Mouse (Mus musculus) thymus, postnatal 0 days (tissue): ENCODE data around the gene Racgap1. TPM values are rescaled to one million over a fixed set of nuclear protein-coding genes. Genes with fewer than 3 reads are reported as not detected.
A peak's percentile ranks its signal among the peaks of the same experiment; 100 is the strongest.

Experiments
- DNase-seq: peaks from one replicate; pipeline ENCODE4 v3.0.0-alpha.2; 2015; ENCODE audit warnings: low spot score
- polyA plus RNA-seq: library from polyadenylated mRNA; unstranded; fragments of >200 nt; fragmentation: Nextera tagmentation; extraction: Ambion mirVana; gene quantifications from 2 replicates; pipeline ENCODE4 v1.2.1, GENCODE M21; 2015

Racgap1 gene
- polyA plus RNA-seq, 1 experiment from 2014 or later = 132 TPM

DNA sequence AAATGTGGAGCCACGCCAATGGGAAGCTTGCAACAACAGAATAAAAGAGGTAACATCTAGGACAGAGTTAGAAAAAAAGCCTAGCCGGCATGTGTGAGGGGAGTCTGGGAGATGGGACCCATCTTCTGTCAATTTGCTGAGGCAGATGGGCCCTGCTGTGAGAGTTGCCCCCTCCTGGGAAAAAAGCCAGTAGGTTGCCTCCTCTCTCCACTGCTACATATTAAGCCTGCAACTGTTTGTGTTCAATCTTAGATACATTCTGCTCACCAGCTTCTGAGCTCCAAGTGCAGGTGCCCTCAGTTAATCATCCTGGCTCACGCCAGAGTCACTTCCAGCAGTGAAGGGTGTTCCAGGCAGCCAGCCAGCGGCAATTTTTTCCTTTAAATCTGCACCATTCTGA lies 31.6 kb downstream of the Racgap1 start:
- no peak for DNase-seq

- no peak for DNase-seq
These were observed 32.9 kb downstream of the Racgap1 start for GRCm38 (mm10) chr15:99618595-99618994.

GRCm38 (mm10) chr15:99615246-99615645 lies 36.2 kb downstream of the Racgap1 start:
- DNase-seq = no peak

DNA sequence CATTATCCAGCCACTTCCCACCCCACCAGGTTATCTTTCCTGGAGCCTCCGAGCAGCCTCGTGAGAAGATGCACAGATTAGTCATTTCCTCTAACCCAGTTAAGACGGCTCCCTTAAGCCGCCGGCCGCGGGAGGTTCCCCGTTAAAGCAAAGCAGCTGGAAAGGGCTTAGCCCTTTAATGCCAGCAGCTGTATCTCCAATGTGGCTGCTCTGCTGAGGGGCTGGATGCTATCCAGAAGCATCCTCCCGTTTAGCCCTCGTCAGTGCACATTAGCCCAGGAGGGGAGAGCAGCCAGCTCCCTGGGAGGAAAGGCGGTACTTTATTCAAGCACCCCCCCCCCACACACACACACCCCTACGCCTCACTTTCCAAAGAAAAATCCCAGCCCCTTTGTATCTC lies 36.7 kb downstream of the Racgap1 start:
- no peak for DNase-seq

DNA sequence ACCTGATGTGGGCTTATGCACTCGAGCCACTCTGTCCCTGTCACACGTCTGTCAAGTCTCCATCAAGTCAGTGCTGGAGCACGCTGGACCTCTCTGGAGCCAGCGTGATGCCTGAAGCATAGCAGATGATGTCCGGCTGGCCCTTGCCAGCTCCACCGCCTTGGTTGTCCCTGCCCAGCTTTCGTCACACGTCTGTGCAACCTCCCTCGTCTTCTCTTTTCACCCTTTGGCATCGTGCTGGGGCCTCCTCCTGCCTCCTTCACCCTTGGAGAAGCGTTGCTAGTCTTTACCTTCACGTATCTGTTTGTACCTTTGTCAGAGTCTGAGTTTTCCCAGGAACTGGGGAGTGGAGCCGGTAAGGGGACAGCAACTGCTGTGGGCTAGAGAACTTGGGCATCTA lies 37.2 kb downstream of the Racgap1 start:
- DNase-seq = no peak

- DNase-seq = no peak
These were observed 39.9 kb downstream of the Racgap1 start for GRCm38 (mm10) chr15:99611563-99611962.

GRCm38 (mm10) chr15:99608382-99609125 lies 42.9 kb downstream of the Racgap1 start:
- DNase-seq = no peak

DNA sequence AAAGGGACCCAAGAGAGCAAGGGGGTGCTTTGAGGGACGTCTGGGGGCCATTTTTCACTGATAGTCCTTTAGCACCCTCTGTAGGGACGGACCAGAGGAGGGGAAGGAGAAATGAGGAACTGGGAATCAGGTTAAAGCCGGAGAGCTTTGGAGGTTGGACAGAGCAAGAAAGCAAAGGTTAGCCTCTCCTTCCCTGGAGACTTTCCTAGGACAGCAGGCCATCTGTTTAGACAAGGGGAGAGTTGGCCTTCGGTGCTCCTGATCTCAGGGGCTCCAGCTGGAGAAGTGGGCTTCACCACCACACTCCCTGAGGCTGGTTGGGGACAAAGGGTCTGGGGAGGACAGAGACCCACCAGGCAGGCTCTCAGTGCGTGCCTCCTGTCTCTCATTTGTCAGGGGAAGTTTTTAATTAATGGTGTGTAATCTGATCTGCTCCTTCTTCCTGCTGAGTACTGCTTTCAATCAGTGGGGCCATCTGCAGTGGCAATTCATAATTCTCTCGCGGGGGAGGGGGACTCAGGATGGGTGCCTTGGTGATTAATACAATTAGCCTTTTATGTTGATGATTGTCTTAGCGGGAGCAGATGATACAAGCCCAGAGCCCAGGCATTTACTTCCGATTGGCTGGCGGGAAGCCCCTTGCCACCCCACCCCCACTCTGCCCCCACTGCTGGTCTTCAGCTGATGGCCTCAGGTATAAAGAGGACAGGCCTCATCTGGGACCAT lies 43.9 kb downstream of the Racgap1 start:
- no peak for DNase-seq

DNA sequence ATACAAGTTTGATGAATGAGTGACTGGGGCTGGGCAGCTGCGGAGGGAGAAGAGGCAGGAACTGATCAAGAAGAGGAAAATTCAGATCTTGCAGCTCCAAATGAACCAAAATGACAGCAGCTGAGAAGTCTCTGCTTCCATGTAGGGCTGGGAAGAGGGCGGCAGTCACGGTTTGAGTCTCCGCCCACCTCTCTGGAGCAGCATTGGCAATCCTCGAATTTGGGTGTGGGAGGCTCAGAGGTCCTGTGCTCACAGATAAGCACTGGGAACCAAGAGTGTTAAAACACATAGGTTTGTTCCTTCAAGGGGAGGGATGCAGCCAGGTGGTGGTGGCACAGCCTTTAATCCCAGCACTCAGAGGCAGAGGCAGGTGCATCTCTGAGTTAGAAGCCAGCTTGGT lies 44.9 kb downstream of the Racgap1 start:
- no peak for DNase-seq

GRCm38 (mm10) chr15:99605595-99605994 lies 45.9 kb downstream of the Racgap1 start:
- DNase-seq = no peak

GRCm38 (mm10) chr15:99603216-99603615 lies 48.2 kb downstream of the Racgap1 start:
- no peak for DNase-seq

- no peak for DNase-seq
These were observed 49.1 kb downstream of the Racgap1 start for GRCm38 (mm10) chr15:99602206-99602820.

DNA sequence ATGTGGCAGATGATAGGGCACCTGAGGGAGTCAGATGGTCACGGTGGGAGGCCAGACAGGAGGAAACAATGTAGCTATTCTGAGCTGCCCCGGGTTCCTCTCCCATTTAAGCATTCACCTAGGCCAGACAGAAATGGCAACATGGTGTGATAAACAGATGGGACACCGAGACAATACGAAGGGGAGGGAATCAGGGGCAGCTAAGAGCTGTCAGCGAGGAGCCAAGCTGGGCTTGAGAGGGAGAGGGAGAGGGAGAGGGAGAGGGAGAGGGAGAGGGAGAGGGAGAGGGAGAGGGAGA lies 49.7 kb downstream of the Racgap1 start:
- DNase-seq = no peak

DNA sequence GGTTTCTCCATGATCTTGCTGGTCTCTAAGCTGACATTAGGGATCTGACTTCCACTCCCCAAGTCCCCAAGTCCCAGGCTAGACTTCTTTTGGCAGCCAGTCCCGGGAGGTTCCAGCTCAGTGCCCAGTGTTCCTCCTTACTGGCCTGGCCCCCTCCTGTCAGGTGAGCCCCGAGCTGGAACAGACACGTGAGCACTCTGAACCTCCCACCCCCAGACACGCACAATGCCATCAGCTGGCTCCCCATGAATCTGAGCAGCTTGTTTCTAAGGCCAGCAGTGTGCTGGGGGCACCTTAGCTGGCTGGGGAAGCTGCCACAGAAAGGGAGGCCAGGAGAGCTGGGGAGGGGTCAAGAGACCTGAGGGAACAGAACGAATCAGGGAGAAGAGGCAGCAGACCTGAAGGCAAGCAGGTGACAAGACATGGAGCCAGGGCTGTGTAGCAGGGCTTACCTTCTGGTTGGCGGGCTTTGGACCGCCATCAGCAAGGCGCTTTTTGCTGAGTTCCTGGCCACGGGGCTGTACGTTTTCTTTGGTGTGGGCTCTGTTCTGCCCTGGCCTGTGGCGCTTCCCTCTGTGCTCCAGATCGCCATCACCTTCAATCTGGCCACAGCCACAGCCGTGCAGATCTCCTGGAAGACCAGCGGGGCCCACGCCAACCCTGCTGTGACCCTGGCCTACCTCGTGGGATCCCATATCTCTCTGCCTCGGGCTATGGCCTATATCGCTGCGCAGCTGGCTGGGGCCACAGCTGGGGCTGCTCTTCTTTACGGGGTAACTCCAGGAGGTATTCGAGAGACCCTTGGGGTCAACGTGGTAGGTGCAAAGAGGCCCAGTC lies 50.3 kb downstream of the Racgap1 start, which contains the start of gene Aqp6:
Gene Aqp6, plus strand, starts transcription at position 415 of the 837 bp plus-strand sequence.
- no peak for DNase-seq

- DNase-seq = no peak
These were observed 52.0 kb downstream of the Racgap1 start for GRCm38 (mm10) chr15:99599245-99600070.

GRCm38 (mm10) chr15:99597596-99597995 lies 53.9 kb downstream of the Racgap1 start:
- DNase-seq = no peak

DNA sequence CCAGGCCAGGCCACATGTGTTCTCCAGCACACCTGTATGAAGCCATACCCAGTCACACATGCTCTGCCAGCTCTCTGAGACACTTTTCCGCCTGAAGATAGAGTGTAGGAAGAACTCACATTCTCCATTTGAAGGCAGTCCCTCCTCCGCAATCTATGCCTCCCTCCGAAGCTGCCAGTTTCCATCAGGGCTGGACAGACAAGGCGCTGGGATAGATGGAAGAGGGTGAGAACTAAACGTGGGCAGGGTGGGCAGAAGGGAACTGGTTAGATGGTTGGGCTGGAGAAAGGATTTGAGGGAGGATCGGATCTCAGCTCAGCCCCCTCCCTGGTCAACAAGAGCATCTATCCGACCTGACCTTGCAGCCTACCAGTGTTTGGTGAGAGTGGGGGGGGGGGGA lies 54.6 kb downstream of the Racgap1 start:
- DNase-seq = no peak

DNA sequence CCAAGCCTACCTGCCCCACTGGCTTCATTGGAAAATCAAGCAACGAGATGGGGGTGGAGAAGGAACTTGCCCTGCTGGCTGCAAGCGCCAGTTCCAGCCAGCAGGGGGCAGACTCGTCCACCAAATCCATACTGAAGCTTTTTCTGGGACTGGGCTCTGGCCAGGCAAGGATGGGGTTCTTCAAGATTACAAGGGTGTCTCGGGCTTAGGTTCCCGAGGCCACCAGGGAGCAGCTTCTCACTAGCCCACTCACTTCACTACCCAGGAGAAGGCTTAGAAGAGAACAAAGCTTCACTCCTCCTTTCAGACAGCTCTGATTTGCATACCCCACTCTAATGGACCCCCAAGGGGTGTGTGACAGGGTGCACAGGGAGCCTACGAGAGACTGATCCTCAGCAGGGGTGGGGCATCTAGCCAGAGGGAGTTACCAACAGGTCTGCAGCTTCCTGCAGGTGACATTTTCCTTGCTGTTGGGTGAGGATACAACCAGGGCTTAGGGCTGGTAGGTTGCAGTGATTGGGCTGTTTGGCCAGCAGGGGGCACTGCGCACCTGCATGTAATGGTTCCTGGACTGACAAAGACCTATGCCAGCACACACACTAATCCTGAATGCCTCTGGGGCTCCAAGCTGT lies 55.3 kb downstream of the Racgap1 start:
- DNase-seq = peak; percentile 80

GRCm38 (mm10) chr15:99594951-99595350 lies 56.5 kb downstream of the Racgap1 start:
- DNase-seq = no peak

- DNase-seq = no peak
These were observed 58.6 kb downstream of the Racgap1 start for GRCm38 (mm10) chr15:99592877-99593276.
